Mouse (Mus musculus) ovary, postnatal 14 days (tissue): Measurements from ENCODE around the gene Slc35a1.

ENCODE experiments used
- DNase-seq: peaks from one replicate; pipeline ENCODE4 v3.0.0; 2022; ENCODE audit warnings: low spot score

Gene Slc35a1

DNA sequence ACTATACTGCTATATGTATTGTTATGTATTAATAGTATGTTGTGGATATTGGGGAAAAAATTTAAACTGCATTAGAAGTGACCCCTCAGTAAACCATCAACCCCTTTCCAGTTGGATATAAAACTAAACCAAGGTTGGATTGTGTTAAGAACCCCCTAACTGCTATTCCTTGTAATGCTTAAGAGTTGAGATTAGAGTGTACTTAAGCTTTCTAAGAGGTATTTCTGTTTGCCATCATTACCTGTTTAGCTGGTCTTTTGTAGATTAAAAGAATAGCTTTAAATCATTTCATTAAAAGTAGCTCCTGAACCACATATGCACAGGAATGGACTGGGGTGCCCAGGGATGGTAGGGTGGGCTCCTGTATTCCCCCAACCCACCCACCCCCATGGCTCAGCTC is 42.5 kb downstream of the Slc35a1 start:
- no peak for DNase-seq

DNA sequence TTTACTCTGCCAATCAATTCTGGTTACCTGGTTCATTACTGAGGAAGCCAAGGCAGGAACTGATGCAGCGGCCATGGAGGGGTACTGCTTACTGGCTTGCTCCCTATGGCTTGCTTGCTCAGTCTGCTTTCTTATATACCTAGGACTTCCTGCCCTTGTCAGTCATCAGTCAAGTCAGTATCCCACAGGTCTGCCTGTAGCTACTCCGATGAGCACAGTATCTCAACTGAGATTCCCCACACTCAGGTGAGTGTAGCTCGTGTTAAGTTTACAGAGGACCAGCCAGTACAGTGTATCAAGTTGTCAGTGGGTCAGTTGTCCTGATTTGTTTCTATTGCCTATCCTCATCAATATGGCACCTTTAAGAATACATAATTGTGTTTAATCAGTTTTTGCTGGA is 46.5 kb downstream of the Slc35a1 start:
- DNase-seq = no peak

- no peak for DNase-seq
These were observed 47.4 kb downstream of the Slc35a1 start for GRCm38 (mm10) chr4:34639745-34640364.

GRCm38 (mm10) chr4:34637851-34638250 is 49.4 kb downstream of the Slc35a1 start:
- no peak for DNase-seq

DNA sequence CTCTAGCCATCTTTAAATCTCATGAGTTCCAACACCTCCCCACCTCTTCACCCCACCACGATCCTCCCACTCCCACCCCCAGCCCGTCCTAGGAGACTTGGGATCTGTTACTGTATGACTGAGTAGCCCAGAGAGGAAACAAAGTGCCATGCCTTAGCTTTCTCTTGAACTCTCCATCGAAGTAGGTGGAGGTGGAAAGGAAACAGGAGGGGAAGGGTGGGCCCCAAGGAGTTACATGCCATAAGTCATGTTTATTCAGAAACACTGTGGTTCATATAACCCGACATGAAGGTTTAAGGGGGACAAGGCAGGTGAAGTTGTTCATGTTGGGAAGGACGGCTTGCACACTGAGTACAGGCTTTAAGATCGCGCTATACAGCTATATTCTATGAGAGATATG is 49.9 kb downstream of the Slc35a1 start:
- no peak for DNase-seq

GRCm38 (mm10) chr4:34636036-34636435 is 51.2 kb downstream of the Slc35a1 start:
- no peak for DNase-seq

- no peak for DNase-seq
These were observed 53.1 kb downstream of the Slc35a1 start for GRCm38 (mm10) chr4:34634129-34634528.

DNA sequence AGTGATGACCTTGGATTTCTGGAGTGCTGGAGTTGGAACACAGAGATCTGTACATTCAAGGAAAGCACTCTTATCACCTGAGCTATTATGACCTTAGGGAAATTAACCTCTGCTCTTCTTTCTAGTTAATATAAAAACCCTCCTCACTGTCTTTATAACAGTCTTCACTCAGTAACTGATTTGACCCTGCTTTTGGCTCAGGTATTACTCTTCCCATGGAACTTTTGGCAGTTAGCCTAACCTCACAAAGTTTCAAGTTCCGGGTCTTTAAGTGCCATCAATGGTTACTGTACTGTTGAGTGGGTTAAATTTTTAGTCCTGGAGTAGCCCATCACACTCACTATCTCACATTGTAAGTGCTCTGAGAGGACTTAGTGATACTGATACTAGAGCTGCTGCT is 57.3 kb downstream of the Slc35a1 start:
- no peak for DNase-seq

- DNase-seq = no peak
These were observed 60.8 kb downstream of the Slc35a1 start for GRCm38 (mm10) chr4:34626401-34626800.

DNA sequence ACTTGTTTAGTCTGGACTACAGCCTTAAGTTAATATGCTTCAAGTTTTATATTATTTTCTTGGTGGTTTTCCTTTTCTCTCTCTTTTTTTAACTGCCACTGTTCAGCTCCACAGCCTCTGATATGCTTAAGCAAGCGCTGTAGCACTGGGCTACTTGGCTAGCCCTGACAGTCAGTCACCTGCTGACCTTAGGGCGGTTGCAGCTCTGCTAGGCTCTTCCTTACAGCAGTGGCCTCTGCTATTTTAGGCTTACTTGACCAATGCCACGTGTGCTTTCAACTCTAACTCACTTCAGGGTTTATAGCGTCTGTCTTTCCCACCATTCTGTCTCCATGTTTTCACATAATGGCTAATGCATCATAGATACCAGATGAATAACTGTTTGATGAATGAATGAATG is 61.7 kb downstream of the Slc35a1 start:
- DNase-seq = no peak

DNA sequence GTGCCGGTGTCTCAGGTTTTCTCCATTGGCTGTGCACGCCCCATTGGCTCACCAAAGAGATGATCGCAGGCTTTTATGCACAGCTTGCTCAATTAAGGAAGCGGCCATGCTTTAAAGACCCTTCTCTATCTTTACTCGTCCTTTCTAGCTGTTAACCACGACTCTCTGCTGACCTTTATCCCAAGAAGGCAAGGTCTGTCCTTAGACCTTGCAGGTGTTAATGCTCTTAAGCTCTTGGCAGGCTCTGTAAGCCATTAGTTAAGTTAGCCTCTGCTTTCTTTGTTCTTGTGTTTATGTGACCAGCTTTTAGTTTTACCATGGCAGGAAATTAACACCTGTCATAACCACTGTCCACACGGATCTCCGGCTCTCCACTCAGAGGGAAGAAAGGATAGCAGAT is 71.1 kb downstream of the Slc35a1 start:
- DNase-seq = no peak

GRCm38 (mm10) chr4:34615303-34615702 is 71.9 kb downstream of the Slc35a1 start:
- DNase-seq = no peak

DNA sequence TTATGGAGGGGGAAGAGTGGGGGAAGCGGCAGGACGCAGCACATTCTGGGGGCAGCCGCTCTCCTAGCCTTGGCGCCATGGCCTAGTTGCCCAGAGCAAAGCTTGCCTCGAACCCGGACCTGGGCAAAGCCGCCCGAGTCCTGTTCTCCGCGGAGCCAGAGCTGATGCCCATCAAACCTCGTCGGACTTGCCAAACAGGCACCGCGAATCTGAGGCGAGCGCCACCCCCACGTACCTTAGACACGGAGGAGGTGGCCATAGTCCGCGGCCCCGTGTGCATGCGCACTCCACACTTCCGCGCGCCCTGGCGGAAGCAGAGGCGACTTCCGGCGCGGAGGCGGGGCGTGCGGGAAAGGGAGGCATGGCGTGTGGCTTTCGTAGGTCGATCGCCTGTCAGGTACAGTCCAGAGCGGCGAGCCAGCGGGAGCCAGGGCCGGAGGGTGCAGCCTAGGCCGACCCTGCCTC is 72.6 kb downstream of the Slc35a1 start, which contains the start of the genes Orc3 and Rars2:
TSS of gene Orc3 (minus strand) at position 315 of the 465 bp plus-strand sequence.
TSS of gene Rars2 (plus strand) at position 328 of the 465 bp plus-strand sequence.
- peak; percentile 84 for DNase-seq

- DNase-seq = no peak
These were observed 73.6 kb downstream of the Slc35a1 start for GRCm38 (mm10) chr4:34613571-34614145.
